Mouse (Mus musculus): ENCODE results near the gene Nav2. TPM values are rescaled to one million over a fixed set of nuclear protein-coding genes. Genes with fewer than 3 reads are reported as not detected.

Nav2 gene
- polyA plus RNA-seq, 1 experiment from 2014 or later: 4.1 TPM

GRCm38 (mm10) chr7:48995701-48996100, 87.2 kb downstream of the Nav2 start:
- Histone ChIP-seq H3K4me2 (ENCODE audit: low read depth, low read length) (no peak overlapping the region), H3K4me1 (ENCODE audit: control insufficient read depth, low read depth, low read length) (peaks cover 23% of the 10 kb centered on the region), H3K27ac (ENCODE audit: low read length) (no peak overlapping the region), H3K9me3 (replicated peaks; ENCODE audit: control insufficient read depth, low read length) (no peaks in the 10 kb centered on the region), H3K4me3 (ENCODE audit: low read depth, low read length) (no peak overlapping the region), H3K9ac (ENCODE audit: low read depth, low read length) (no peak overlapping the region), H3K36me3 (ENCODE audit: control insufficient read depth, insufficient read depth) (no peaks in the 10 kb centered on the region), H3K27me3 (ENCODE audit: control insufficient read depth, insufficient read depth, low read depth, low read length) (peaks cover 21% of the 10 kb centered on the region)
- 68% methylated on average over 8 of the region's 8 CpGs for WGBS (ENCODE audit: insufficient replicate concordance)
- ATAC-seq (ENCODE audit: low read depth): no peak

GRCm38 (mm10) chr7:48996829-48997228, 88.3 kb downstream of the Nav2 start:
- no peak for ATAC-seq (ENCODE audit: low read depth)
- Histone ChIP-seq H3K36me3 (ENCODE audit: control insufficient read depth, insufficient read depth) (no peaks in the 10 kb centered on the region), H3K9ac (ENCODE audit: low read depth, low read length) (no peak overlapping the region), H3K27me3 (ENCODE audit: control insufficient read depth, insufficient read depth, low read depth, low read length) (peaks cover 21% of the 10 kb centered on the region), H3K4me2 (ENCODE audit: low read depth, low read length) (no peak overlapping the region), H3K4me1 (ENCODE audit: control insufficient read depth, low read depth, low read length) (peaks cover 12% of the 10 kb centered on the region), H3K4me3 (ENCODE audit: low read depth, low read length) (no peak overlapping the region), H3K9me3 (replicated peaks; ENCODE audit: control insufficient read depth, low read length) (no peaks in the 10 kb centered on the region), H3K27ac (ENCODE audit: low read length) (no peak overlapping the region)
- WGBS (ENCODE audit: insufficient replicate concordance): 60% methylated on average over 5 of the region's 5 CpGs

GRCm38 (mm10) chr7:48998097-48998496, 89.6 kb downstream of the Nav2 start:
- WGBS (ENCODE audit: insufficient replicate concordance): 65% methylated on average over 8 of the region's 8 CpGs
- H3K27me3 ChIP-seq (ENCODE audit: control insufficient read depth, insufficient read depth, low read depth, low read length): peaks cover 21% of the 10 kb centered on the region
- H3K9ac ChIP-seq (ENCODE audit: low read depth, low read length): no peak overlapping the region
- H3K27ac ChIP-seq (ENCODE audit: low read length): peak overlapping the region; percentile 38; the same call in 1 of the 2 replicates
- 0 out of 2 replicates have a peak, but pooled peaks have one; percentile 17 for ATAC-seq (ENCODE audit: low read depth)
- no peaks in the 10 kb centered on the region for H3K9me3 ChIP-seq (replicated peaks; ENCODE audit: control insufficient read depth, low read length)
- H3K36me3 ChIP-seq (ENCODE audit: control insufficient read depth, insufficient read depth): no peaks in the 10 kb centered on the region
- no peak overlapping the region for H3K4me2 ChIP-seq (ENCODE audit: low read depth, low read length)
- no peak overlapping the region for H3K4me3 ChIP-seq (ENCODE audit: low read depth, low read length)
- peaks cover 3% of the 10 kb centered on the region for H3K4me1 ChIP-seq (ENCODE audit: control insufficient read depth, low read depth, low read length)

- Histone ChIP-seq H3K27me3 (ENCODE audit: control insufficient read depth, insufficient read depth, low read depth, low read length) (peaks cover 21% of the 10 kb centered on the region), H3K36me3 (ENCODE audit: control insufficient read depth, insufficient read depth) (no peaks in the 10 kb centered on the region), H3K27ac (ENCODE audit: low read length) (peak overlapping the region; percentile 38; the same call in 1 of the 2 replicates), H3K4me3 (ENCODE audit: low read depth, low read length) (no peak overlapping the region), H3K9ac (ENCODE audit: low read depth, low read length) (no peak overlapping the region), H3K4me2 (ENCODE audit: low read depth, low read length) (no peak overlapping the region), H3K9me3 (replicated peaks; ENCODE audit: control insufficient read depth, low read length) (no peaks in the 10 kb centered on the region), H3K4me1 (ENCODE audit: control insufficient read depth, low read depth, low read length) (no peaks in the 10 kb centered on the region)
- ATAC-seq (ENCODE audit: low read depth): peak; percentile 47; the same call in 1 of the 2 replicates
- WGBS (ENCODE audit: insufficient replicate concordance): 18% methylated on average over 10 of the region's 10 CpGs
These were observed 90.1 kb downstream of the Nav2 start for GRCm38 (mm10) chr7:48998595-48998994.

- H3K27me3 ChIP-seq (ENCODE audit: control insufficient read depth, insufficient read depth, low read depth, low read length): peaks cover 10% of the 10 kb centered on the region
- no peak overlapping the region for H3K4me2 ChIP-seq (ENCODE audit: low read depth, low read length)
- no peaks in the 10 kb centered on the region for H3K36me3 ChIP-seq (ENCODE audit: control insufficient read depth, insufficient read depth)
- H3K9me3 ChIP-seq (replicated peaks; ENCODE audit: control insufficient read depth, low read length): no peaks in the 10 kb centered on the region
- 49% methylated on average over 3 of the region's 3 CpGs for WGBS (ENCODE audit: insufficient replicate concordance)
- no peak overlapping the region for H3K27ac ChIP-seq (ENCODE audit: low read length)
- no peak overlapping the region for H3K4me3 ChIP-seq (ENCODE audit: low read depth, low read length)
- no peak overlapping the region for H3K9ac ChIP-seq (ENCODE audit: low read depth, low read length)
- ATAC-seq (ENCODE audit: low read depth): no peak
- no peaks in the 10 kb centered on the region for H3K4me1 ChIP-seq (ENCODE audit: control insufficient read depth, low read depth, low read length)
These were observed 92.3 kb downstream of the Nav2 start for GRCm38 (mm10) chr7:49000816-49001215.

GRCm38 (mm10) chr7:49004402-49004801, 95.9 kb downstream of the Nav2 start:
- 48% methylated on average over 5 of the region's 5 CpGs for WGBS (ENCODE audit: insufficient replicate concordance)
- Histone ChIP-seq H3K27ac (ENCODE audit: low read length) (no peak overlapping the region), H3K4me2 (ENCODE audit: low read depth, low read length) (no peak overlapping the region), H3K4me3 (ENCODE audit: low read depth, low read length) (no peak overlapping the region), H3K27me3 (ENCODE audit: control insufficient read depth, insufficient read depth, low read depth, low read length) (no peaks in the 10 kb centered on the region; the same call in 1 of the 2 replicates), H3K9ac (ENCODE audit: low read depth, low read length) (no peak overlapping the region), H3K36me3 (ENCODE audit: control insufficient read depth, insufficient read depth) (no peaks in the 10 kb centered on the region), H3K9me3 (replicated peaks; ENCODE audit: control insufficient read depth, low read length) (no peaks in the 10 kb centered on the region), H3K4me1 (ENCODE audit: control insufficient read depth, low read depth, low read length) (no peaks in the 10 kb centered on the region)
- no peak for ATAC-seq (ENCODE audit: low read depth)

GRCm38 (mm10) chr7:49006886-49007285, 98.4 kb downstream of the Nav2 start:
- WGBS (ENCODE audit: insufficient replicate concordance): 50% methylated on average over 7 of the region's 7 CpGs
- H3K9ac ChIP-seq (ENCODE audit: low read depth, low read length): no peak overlapping the region
- ATAC-seq (ENCODE audit: low read depth): no peak

GRCm38 (mm10) chr7:49010739-49011138, 102.2 kb downstream of the Nav2 start:
- ATAC-seq (ENCODE audit: low read depth): no peak
- Histone ChIP-seq H3K36me3 (ENCODE audit: control insufficient read depth, insufficient read depth) (no peaks in the 10 kb centered on the region), H3K9ac (ENCODE audit: low read depth, low read length) (no peak overlapping the region), H3K4me2 (ENCODE audit: low read depth, low read length) (no peak overlapping the region), H3K27ac (ENCODE audit: low read length) (no peak overlapping the region), H3K9me3 (replicated peaks; ENCODE audit: control insufficient read depth, low read length) (no peaks in the 10 kb centered on the region), H3K4me3 (ENCODE audit: low read depth, low read length) (no peak overlapping the region), H3K4me1 (ENCODE audit: control insufficient read depth, low read depth, low read length) (no peaks in the 10 kb centered on the region), H3K27me3 (ENCODE audit: control insufficient read depth, insufficient read depth, low read depth, low read length) (no peaks in the 10 kb centered on the region)
- 74% methylated on average over 6 of the region's 6 CpGs for WGBS (ENCODE audit: insufficient replicate concordance)

More at GRCm38 (mm10) chr7:49006886-49007285, 98.4 kb downstream of the Nav2 start:
- H3K4me3 ChIP-seq (ENCODE audit: low read depth, low read length): no peak overlapping the region
- H3K4me1 ChIP-seq (ENCODE audit: control insufficient read depth, low read depth, low read length): no peaks in the 10 kb centered on the region
- H3K36me3 ChIP-seq (ENCODE audit: control insufficient read depth, insufficient read depth): no peaks in the 10 kb centered on the region
- H3K27me3 ChIP-seq (ENCODE audit: control insufficient read depth, insufficient read depth, low read depth, low read length): no peaks in the 10 kb centered on the region
- H3K9me3 ChIP-seq (replicated peaks; ENCODE audit: control insufficient read depth, low read length): no peaks in the 10 kb centered on the region
- H3K4me2 ChIP-seq (ENCODE audit: low read depth, low read length): no peak overlapping the region
- no peak overlapping the region for H3K27ac ChIP-seq (ENCODE audit: low read length)

GRCm38 (mm10) chr7:49012027-49012426, 103.5 kb downstream of the Nav2 start:
- H3K4me3 ChIP-seq (ENCODE audit: low read depth, low read length): no peak overlapping the region
- H3K9ac ChIP-seq (ENCODE audit: low read depth, low read length): no peak overlapping the region
- no peak overlapping the region for H3K4me2 ChIP-seq (ENCODE audit: low read depth, low read length)
- 67% methylated on average over 1 of the region's 1 CpGs for WGBS (ENCODE audit: insufficient replicate concordance)
- H3K36me3 ChIP-seq (ENCODE audit: control insufficient read depth, insufficient read depth): no peaks in the 10 kb centered on the region
- H3K27me3 ChIP-seq (ENCODE audit: control insufficient read depth, insufficient read depth, low read depth, low read length): no peaks in the 10 kb centered on the region
- no peaks in the 10 kb centered on the region for H3K9me3 ChIP-seq (replicated peaks; ENCODE audit: control insufficient read depth, low read length)
- ATAC-seq (ENCODE audit: low read depth): no peak
- H3K4me1 ChIP-seq (ENCODE audit: control insufficient read depth, low read depth, low read length): no peaks in the 10 kb centered on the region
- H3K27ac ChIP-seq (ENCODE audit: low read length): no peak overlapping the region

Measured in liver, embryonic 16.5 days (tissue).